Mouse (Mus musculus): ENCODE measurements at regions not wholly inside any gene's neighbourhood (a gene's known extent, or its start where the extent isn't known, plus 50 kb on each side); places are given as distances from the start of the nearest gene placed in this dataset.
"Not testable (repeated sequence)": the region's sequence is repeated elsewhere in the genome, so short reads cannot be mapped to it uniquely, and the experiment has no call there.

- 91% methylated on average over 3 of the region's 3 CpGs for WGBS
- no peaks in the 10 kb centered on the region for H3K36me3 ChIP-seq (replicated peaks)
- no peaks in the 10 kb centered on the region for H3K27me3 ChIP-seq (replicated peaks; ENCODE audit: low read depth, poor library complexity, severe bottlenecking)
- H3K9me3 ChIP-seq: no peaks in the 10 kb centered on the region
- no peaks in the 10 kb centered on the region for H3K4me1 ChIP-seq
- DNase-seq (ENCODE audit: low spot score): no peak
- no peak overlapping the region for H3K27ac ChIP-seq (replicated peaks)
- no peak overlapping the region for H3K4me3 ChIP-seq
These were observed 258.8 kb upstream of the St6gal2 start for GRCm38 (mm10) chr17:55186361-55186760.

- no peaks in the 10 kb centered on the region for H3K27me3 ChIP-seq (replicated peaks; ENCODE audit: low read depth, poor library complexity, severe bottlenecking)
- no peaks in the 10 kb centered on the region for H3K9me3 ChIP-seq
- no peak for DNase-seq (ENCODE audit: low spot score)
- no peak overlapping the region for H3K27ac ChIP-seq (replicated peaks)
- no peaks in the 10 kb centered on the region for H3K4me1 ChIP-seq
- 84% methylated on average over 3 of the region's 3 CpGs for WGBS
- no peaks in the 10 kb centered on the region for H3K36me3 ChIP-seq (replicated peaks)
- no peak overlapping the region for H3K4me3 ChIP-seq
These were observed 258.4 kb upstream of the St6gal2 start for GRCm38 (mm10) chr17:55186826-55187225.

GRCm38 (mm10) chr17:55206585-55206984 is 238.6 kb upstream of the St6gal2 start:
- Histone ChIP-seq H3K27me3 (replicated peaks; ENCODE audit: low read depth, poor library complexity, severe bottlenecking) (no peaks in the 10 kb centered on the region), H3K4me3 (no peak overlapping the region), H3K27ac (replicated peaks) (no peak overlapping the region), H3K4me1 (no peaks in the 10 kb centered on the region), H3K36me3 (replicated peaks) (no peaks in the 10 kb centered on the region), H3K9me3 (0 out of 2 replicates have a peak, but pooled peaks cover 2% of the 10 kb centered on the region)
- 59% methylated on average over 1 of the region's 1 CpGs for WGBS
- no peak for DNase-seq (ENCODE audit: low spot score)

- not testable (repeated sequence) for H3K27ac ChIP-seq (replicated peaks); H3K9me3 ChIP-seq; H3K36me3 ChIP-seq (replicated peaks); H3K4me3 ChIP-seq; H3K4me1 ChIP-seq; DNase-seq (ENCODE audit: low spot score); H3K27me3 ChIP-seq (replicated peaks; ENCODE audit: low read depth, poor library complexity, severe bottlenecking)
- WGBS: 87% methylated on average over 8 of the region's 8 CpGs
These were observed 226.7 kb upstream of the St6gal2 start for GRCm38 (mm10) chr17:55218176-55219099.

- WGBS: 91% methylated on average over 3 of the region's 3 CpGs
- Histone ChIP-seq H3K4me1 (no peaks in the 10 kb centered on the region), H3K36me3 (replicated peaks) (no peaks in the 10 kb centered on the region), H3K9me3 (no peaks in the 10 kb centered on the region), H3K4me3 (no peak overlapping the region), H3K27me3 (replicated peaks; ENCODE audit: low read depth, poor library complexity, severe bottlenecking) (no peaks in the 10 kb centered on the region), H3K27ac (replicated peaks) (no peak overlapping the region)
- DNase-seq (ENCODE audit: low spot score): no peak
These were observed 221.1 kb upstream of the St6gal2 start for GRCm38 (mm10) chr17:55224058-55224457.

DNA sequence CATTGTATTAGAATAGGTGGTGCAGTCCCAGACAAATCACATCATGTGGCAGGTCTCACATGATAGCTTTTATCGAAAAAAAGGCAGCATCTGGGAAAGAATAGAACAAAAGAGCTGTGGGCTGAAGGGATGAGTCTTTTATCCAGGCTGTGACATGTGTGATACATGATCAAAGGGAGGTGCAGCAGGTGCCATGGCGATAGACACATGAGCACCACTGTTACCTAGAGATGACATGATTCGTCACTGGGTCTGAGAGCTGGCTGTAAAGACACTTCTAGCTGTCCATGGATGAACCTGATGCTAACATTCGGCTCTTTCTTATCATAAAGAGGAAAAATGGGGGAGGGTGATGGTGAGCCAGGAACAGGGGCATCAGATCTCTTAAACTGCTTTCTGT is 210.9 kb upstream of the St6gal2 start:
- 84% methylated on average over 4 of the region's 4 CpGs for WGBS
- H3K36me3 ChIP-seq (replicated peaks): no peaks in the 10 kb centered on the region
- H3K27ac ChIP-seq (replicated peaks): no peak overlapping the region
- H3K27me3 ChIP-seq (replicated peaks; ENCODE audit: low read depth, poor library complexity, severe bottlenecking): no peaks in the 10 kb centered on the region
- DNase-seq (ENCODE audit: low spot score): no peak
- H3K4me3 ChIP-seq: no peak overlapping the region
- H3K9me3 ChIP-seq: no peaks in the 10 kb centered on the region
- H3K4me1 ChIP-seq: no peaks in the 10 kb centered on the region

DNA sequence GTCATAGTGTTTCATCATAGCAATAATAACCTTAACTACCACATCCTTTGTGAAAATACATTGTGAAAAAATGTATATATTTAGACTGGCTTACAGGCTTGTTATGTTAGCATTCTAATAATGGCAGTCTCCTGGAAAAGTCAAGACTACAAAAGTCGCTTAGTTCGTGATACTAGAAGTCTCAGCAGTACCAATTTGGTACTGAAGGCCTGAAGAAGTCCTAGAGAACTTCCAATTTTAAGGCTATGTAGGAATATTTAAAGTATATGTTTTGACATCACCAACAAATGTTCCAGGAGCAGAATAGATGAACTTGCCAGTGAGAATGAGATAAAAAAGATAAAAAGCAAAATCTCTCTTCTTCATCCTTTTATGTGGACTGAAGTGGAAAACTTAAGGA is 182.5 kb upstream of the St6gal2 start:
- H3K36me3 ChIP-seq (replicated peaks): no peaks in the 10 kb centered on the region
- 95% methylated on average over 2 of the region's 2 CpGs for WGBS

GRCm38 (mm10) chr17:55276541-55276940 is 168.6 kb upstream of the St6gal2 start:
- H3K4me1 ChIP-seq: no peaks in the 10 kb centered on the region
- H3K4me3 ChIP-seq: no peak overlapping the region
- H3K27ac ChIP-seq (replicated peaks): no peak overlapping the region
- 69% methylated on average over 1 of the region's 1 CpGs for WGBS
- no peaks in the 10 kb centered on the region for H3K27me3 ChIP-seq (replicated peaks; ENCODE audit: low read depth, poor library complexity, severe bottlenecking)
- H3K36me3 ChIP-seq (replicated peaks): no peaks in the 10 kb centered on the region
- DNase-seq (ENCODE audit: low spot score): no peak
- no peaks in the 10 kb centered on the region for H3K9me3 ChIP-seq

More for the DNA sequence above, 182.5 kb upstream of the St6gal2 start:
- Histone ChIP-seq H3K4me1 (no peaks in the 10 kb centered on the region), H3K4me3 (no peak overlapping the region), H3K27ac (replicated peaks) (no peak overlapping the region), H3K9me3 (no peaks in the 10 kb centered on the region), H3K27me3 (replicated peaks; ENCODE audit: low read depth, poor library complexity, severe bottlenecking) (no peaks in the 10 kb centered on the region)
- no peak for DNase-seq (ENCODE audit: low spot score)

DNA sequence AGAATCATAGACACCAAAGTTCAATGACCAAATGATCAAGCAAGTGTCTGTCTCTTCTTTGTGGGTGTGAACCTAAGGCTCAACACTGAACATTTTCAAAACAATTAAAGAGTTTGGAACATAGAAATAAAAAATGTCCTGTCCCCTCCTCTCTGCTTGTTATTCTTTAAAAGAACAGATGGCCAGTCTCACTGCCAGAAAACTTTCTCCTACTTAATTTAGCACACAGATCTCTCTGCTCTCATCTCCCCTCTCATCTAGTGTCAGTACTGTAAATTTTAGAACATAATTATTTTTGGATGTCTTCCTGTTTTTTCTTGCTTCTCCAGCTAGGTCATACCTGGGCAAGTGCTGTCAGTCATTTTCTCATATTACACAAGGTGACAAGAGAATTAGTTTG is 163.9 kb upstream of the St6gal2 start:
- DNase-seq (ENCODE audit: low spot score): no peak
- no peak overlapping the region for H3K4me3 ChIP-seq
- no peaks in the 10 kb centered on the region for H3K9me3 ChIP-seq

DNA sequence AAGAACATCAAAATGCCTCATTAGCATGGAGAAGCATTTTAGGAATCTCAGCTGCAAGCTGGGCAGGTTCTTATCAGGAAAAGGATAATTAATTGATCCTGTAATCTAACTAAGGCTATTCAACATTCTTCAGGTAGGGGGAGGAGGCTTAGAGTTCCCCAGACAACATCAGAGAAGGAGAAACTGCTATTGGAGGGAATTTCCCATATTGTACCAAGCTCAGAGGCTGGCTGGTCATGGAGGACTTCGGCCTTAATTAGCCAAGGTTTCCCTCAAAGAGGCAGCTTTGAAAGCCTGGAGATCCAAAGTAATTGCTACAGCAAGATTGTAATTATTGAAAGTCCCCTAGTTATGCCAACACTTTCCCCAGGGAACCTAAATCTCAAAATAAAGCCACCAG is 156.6 kb upstream of the St6gal2 start:
- H3K27me3 ChIP-seq (replicated peaks; ENCODE audit: low read depth, poor library complexity, severe bottlenecking): no peaks in the 10 kb centered on the region
- H3K27ac ChIP-seq (replicated peaks): no peak overlapping the region
- no peaks in the 10 kb centered on the region for H3K9me3 ChIP-seq
- DNase-seq (ENCODE audit: low spot score): no peak
- no peak overlapping the region for H3K4me3 ChIP-seq
- 0 out of 2 replicates have a peak, but pooled peaks cover 2% of the 10 kb centered on the region for H3K4me1 ChIP-seq
- WGBS: 81% methylated on average over 1 of the region's 1 CpGs
- no peaks in the 10 kb centered on the region for H3K36me3 ChIP-seq (replicated peaks)

More for the DNA sequence above, 163.9 kb upstream of the St6gal2 start:
- H3K4me1 ChIP-seq: no peaks in the 10 kb centered on the region
- no peaks in the 10 kb centered on the region for H3K27me3 ChIP-seq (replicated peaks; ENCODE audit: low read depth, poor library complexity, severe bottlenecking)
- H3K36me3 ChIP-seq (replicated peaks): no peaks in the 10 kb centered on the region
- H3K27ac ChIP-seq (replicated peaks): no peak overlapping the region

- no peak for DNase-seq (ENCODE audit: low spot score)
- H3K4me3 ChIP-seq: no peak overlapping the region
- no peak overlapping the region for H3K27ac ChIP-seq (replicated peaks)
- WGBS: 79% methylated on average over 2 of the region's 2 CpGs
- 0 out of 2 replicates have a peak, but pooled peaks cover 2% of the 10 kb centered on the region for H3K4me1 ChIP-seq
- H3K36me3 ChIP-seq (replicated peaks): no peaks in the 10 kb centered on the region
- no peaks in the 10 kb centered on the region for H3K9me3 ChIP-seq
- no peaks in the 10 kb centered on the region for H3K27me3 ChIP-seq (replicated peaks; ENCODE audit: low read depth, poor library complexity, severe bottlenecking)
These were observed 152.5 kb upstream of the St6gal2 start for GRCm38 (mm10) chr17:55292656-55293055.

GRCm38 (mm10) chr17:55296701-55297100 is 148.5 kb upstream of the St6gal2 start:
- H3K27ac ChIP-seq (replicated peaks): no peak overlapping the region

DNA sequence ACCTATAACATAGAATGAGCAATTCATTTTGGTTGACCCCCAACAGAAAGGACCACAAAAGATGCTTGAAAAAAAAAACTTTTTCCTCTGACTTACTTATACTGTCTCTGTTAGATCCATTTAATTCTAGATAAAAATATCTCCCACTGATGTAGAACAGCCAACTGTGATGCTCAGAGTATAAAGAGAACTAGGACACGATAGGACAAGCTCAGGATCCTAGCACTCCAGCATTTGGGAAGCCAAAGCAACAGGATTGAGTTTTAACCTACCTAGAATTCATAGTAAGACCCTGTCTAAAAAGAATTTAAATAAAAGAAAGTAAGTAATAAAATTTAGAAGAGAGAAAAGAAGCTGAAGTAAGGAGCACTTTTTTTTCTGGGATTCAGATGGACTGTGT is 146.3 kb upstream of the St6gal2 start:
- Histone ChIP-seq H3K9me3 (no peaks in the 10 kb centered on the region), H3K27ac (replicated peaks) (no peak overlapping the region), H3K4me3 (no peak overlapping the region), H3K36me3 (replicated peaks) (no peaks in the 10 kb centered on the region), H3K4me1 (no peaks in the 10 kb centered on the region), H3K27me3 (replicated peaks; ENCODE audit: low read depth, poor library complexity, severe bottlenecking) (no peaks in the 10 kb centered on the region)
- DNase-seq (ENCODE audit: low spot score): no peak
- 78% methylated on average over 1 of the region's 1 CpGs for WGBS

More at GRCm38 (mm10) chr17:55296701-55297100, 148.5 kb upstream of the St6gal2 start:
- 89% methylated on average over 2 of the region's 2 CpGs for WGBS
- DNase-seq (ENCODE audit: low spot score): no peak
- Histone ChIP-seq H3K27me3 (replicated peaks; ENCODE audit: low read depth, poor library complexity, severe bottlenecking) (no peaks in the 10 kb centered on the region), H3K9me3 (no peaks in the 10 kb centered on the region), H3K36me3 (replicated peaks) (no peaks in the 10 kb centered on the region), H3K4me3 (no peak overlapping the region), H3K4me1 (no peaks in the 10 kb centered on the region)
